Mouse (Mus musculus) 416B (cell line): ENCODE results near the gene Fermt2.

Experiments used
- DNase-seq: peaks from one replicate; pipeline ENCODE4 v3.0.0; 2011; ENCODE audit warnings: low read depth

Gene Fermt2

GRCm38 (mm10) chr14:45434220-45434619, 95.7 kb downstream of the Fermt2 start:
- peak; percentile 19 for DNase-seq

- peak; percentile 11 for DNase-seq
Observed at GRCm38 (mm10) chr14:45432003-45432402, 97.9 kb downstream of the Fermt2 start.

GRCm38 (mm10) chr14:45430066-45430842, 99.7 kb downstream of the Fermt2 start:
- DNase-seq = no peak

GRCm38 (mm10) chr14:45423220-45423619, 106.7 kb downstream of the Fermt2 start:
- DNase-seq = peak; percentile 81

GRCm38 (mm10) chr14:45422371-45422770, 107.5 kb downstream of the Fermt2 start:
- no peak for DNase-seq

GRCm38 (mm10) chr14:45419323-45419722, 110.6 kb downstream of the Fermt2 start:
- DNase-seq = no peak

- DNase-seq = no peak
Observed at GRCm38 (mm10) chr14:45418553-45418952, 111.4 kb downstream of the Fermt2 start.

GRCm38 (mm10) chr14:45416265-45416664, 113.7 kb downstream of the Fermt2 start:
- no peak for DNase-seq
